Mouse (Mus musculus): ENCODE results near the gene H6pd.

Gene H6pd

DNA sequence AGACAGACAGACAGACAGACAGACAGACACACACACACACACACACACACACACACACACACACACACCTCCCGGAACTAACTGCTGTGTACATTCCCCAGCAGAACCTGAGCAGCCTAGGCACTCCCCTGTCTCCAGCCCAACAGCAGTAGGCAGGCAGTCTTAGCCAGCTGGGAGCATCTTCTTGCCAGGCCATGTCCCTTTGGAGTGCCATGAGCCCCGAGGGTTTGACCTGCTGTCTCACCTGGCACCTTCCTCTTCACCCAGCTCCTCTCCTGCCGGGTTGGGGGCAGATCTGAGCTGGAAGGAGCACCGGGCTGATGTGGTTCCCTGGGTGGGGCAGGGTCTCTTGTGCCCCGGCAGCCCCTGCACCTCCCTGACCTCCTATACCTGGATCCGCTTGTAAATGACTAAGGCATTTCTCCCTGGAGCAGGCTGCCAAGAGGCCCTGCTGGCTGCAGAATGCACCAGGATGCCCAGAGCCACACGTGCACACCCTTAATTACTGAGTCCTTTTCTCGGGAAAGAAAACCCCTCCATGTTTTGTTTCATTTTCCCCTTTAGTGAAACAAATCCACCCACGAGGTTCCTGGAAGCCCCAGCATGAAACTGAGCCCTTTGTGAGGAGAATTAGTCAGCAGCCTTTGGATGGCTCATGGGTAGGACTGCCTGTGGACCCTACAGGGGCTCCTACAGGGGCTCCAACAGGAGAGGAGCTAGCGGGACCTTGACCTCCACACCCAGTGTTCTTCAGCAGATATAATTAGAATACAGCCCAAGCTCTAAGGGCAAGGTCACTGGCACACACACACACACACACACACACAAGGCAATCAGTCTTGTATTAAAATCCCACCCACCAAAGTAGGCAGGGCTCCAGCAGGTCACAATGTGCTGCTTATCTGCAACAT, 65.7 kb downstream of the H6pd start:
- DNase-seq (ENCODE audit: low spot score), result no peak

DNA sequence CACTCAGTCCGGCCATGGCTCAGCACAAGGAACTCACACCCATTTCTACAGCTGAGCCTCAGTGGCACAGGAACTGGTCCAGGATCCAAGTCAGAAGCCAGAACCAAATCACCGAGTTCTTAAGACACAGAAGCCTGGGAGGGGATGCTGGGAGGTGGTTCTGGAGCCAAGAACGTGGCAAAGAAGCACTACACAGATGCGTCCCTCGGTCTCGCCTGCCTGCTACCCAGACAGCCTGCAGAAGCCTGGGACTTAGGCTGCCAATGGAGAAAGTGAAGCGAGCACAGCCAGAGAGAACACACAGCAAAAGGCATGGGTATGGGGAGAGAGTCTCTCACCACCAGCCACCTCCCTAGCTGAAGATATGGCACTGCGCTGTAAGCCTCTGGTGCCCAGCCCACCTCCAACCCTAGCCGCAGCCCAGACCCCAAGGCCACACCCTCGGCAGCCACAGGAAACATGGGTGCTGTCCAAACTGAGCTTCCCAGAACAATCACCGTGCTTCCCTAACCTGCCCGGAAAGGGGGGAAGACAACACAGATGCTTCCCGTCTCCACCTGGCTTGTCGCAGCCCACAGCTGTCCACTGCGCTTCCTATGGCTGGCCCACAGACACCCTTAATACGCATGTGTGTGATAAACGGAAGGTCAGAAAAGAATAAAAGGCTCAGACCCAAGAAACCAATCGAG, 67.6 kb downstream of the H6pd start:
- no peak for DNase-seq (ENCODE audit: low spot score)

DNA sequence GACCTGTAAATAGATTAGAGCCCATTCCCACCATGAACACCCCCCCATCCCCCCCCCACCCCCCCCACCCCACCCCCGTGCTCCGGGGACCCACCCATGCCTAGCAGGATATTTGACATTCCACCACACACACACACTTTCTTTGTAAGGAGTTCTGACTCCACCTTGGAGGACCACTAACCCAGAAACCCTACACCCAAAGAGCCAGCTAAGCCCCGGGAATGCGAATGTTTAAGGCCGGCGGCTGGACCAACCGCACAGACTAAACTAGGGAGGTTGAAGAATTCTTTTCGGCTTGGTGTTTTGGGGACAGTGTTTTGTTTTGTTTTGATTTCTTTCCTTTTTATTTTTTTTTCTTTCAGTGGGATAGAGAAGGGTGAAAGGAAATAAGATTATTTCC, 70.1 kb downstream of the H6pd start:
- DNase-seq (ENCODE audit: low spot score), result no peak

DNA sequence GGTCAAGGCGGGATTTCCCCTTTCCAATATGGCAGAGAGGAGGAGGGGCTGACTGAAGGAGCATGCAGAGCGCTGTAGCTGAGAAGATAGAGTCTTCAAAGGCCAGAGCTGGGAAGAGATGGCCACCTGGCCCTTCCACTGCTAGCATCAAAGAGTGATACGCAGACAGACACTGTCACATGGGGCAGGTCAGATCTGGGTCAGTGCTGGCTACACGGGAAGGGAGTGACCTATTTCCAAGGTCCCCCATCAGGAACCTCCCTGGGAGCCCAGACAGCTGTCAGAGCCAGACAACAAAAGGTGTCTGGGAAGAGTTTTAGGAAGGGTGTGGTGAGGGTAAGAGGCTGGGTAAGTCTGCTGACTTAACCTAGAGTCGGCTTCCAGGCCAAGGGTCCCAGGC, 71.9 kb downstream of the H6pd start:
- no peak for DNase-seq (ENCODE audit: low spot score)

DNA sequence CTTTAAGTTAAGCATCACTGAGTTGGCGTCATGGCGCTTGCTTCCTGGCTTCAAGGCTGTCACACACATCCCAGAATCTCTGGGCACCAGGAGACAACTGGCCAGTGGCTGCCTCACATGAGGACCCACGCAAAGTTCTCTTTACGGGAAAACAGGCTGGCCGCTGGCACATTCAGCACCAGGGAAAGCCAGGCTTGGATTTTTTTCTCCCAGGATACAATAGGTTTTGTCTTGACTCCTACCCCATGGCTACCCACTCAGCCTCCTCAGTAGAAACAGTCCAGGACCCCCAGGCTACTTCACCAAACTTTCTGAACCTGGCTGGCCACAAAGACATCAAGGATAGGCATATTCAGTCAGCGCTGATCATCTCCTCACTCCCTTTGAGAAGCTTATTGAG, 73.4 kb downstream of the H6pd start:
- DNase-seq (ENCODE audit: low spot score), result no peak

DNA sequence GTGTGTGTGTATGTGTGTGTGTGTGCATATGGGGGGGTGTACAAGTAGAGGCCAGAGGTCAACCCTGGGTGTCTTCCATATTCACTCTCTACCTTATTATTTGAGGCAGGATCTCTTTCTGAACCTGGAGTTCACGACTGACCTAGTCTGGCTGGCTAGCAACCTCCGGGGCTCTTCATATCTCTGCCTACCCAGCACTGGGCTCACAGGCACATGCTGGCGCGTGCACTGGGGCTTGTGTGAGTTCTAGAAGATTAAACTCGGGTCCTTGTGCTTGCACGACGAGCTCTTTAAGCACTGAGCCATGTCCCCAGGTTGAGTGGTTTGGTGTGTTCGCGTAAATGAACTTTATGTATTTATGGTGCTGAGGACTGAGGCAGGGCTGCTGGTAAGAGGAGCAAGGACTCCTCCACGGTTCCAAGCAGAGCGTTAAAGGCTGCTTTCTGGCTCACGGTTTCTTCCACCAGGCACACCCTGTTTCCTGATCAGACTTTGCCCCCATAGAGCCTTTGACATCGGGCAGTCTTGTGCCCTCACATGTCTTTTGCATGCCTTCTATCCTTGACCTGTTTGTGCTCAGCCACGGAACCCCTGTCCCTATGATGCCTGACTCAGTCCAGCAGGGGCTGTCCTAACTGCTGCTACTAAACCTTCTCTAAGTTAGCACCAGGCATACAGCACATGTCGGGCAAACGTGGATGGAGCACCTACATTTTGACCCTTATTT, 75.1 kb downstream of the H6pd start:
- no peak for DNase-seq (ENCODE audit: low spot score)

DNA sequence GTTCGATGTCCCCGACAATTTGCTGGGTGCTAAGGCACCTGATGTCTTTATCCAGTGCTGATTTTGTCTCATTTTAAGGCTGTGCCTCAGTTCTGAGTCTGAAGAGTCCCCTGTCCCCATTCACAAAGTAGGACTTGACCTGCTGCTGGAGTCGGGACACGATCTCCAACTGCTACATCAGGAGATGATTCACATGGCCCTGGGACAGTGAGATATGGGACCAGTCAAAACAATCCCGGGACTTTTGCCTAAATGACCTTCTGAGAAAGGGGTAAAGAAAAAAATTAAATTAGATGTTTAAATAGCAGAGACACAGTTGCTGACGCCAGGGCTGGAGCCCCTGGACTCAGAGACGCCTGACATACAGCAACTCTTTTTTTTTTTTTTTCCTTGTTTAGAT, 75.8 kb downstream of the H6pd start:
- no peak for DNase-seq (ENCODE audit: low spot score)

DNA sequence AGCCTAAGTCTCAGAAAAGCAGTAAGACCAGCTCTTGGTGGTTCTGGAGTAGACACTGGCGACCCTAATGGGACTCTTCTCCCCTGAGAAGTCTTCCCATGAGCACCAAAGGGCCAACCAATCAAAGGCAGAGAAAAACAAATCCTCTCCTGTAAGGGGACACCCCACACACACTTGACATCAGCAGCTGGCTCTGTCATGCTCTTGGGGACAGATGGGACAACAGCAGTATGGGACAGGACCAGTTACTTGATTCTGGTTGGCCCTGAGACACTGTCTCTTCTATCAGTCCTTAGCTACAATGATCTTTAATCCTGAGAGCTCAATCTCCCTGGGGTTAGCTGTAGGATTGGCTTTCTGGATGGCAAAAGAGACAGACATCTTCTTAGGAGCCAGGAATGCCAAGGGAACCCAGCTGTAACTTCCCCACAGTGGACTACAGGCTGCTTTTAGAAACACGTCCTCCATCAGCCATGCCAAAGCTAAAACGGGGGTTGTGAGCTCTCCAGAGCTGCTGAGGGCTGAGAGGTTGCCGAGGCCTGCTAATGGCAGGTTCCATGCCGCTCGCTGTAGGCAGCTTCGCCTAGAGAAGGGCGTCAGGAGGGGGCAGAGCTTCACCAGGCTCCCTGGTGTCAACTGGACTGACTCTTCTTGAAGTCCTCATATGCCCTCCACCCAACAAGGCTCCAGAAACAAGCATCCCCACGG, 76.6 kb downstream of the H6pd start:
- no peak for DNase-seq (ENCODE audit: low spot score)

DNA sequence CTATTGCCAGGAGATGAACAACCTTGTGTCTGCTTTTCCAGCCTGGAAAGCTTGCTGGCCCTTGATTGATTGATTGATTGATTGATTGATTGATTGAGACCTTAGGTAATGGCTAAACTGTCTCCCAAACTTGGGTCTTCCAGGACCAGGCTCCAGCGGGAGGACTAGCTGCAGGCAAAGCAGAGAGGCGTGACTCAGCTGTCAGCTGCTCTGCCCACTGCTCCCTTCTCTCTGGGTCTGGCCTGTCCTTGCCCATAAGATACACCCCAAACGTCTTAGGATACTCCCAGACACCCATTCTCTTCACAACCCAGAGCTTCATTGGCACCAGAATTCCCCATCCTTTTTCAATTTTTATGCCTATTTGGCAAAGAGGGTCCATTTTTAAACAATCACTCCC, 78.1 kb downstream of the H6pd start:
- no peak for DNase-seq (ENCODE audit: low spot score)
